ENCODE assay signal across 13 mouse cellular contexts in the genomic region with DNA sequence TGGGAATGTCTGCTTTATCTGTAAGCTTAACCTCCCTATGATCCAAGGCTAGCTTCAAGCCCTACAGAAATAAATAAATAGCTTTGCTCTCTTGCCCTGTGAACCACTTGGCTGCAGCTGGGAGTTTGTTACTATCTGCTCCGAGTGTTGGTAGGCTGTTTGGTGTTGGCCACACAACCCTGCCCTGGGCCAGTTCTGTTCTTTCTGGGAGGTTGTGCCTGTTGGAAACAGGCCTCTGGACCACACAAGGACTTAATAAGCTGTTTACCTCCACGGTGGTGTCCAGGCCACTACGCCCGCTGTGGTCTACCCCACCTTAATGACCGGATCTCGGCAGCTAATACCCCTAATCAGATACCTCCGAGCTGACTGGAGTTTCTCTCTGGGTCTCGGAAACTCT.
DNase-seq lines count a peak whose midpoint lies in the region; ATAC-seq lines count a peak whose summit lies in the region.
"Had no signal": no experiment of that assay in that cellular context is flagged by ENCODE, and none has a peak within 500 bp of the region (broad histone marks: within the 10 kb centered on the region; RNA-seq: fewer than 3 reads in every experiment).

No protein-coding gene starts in this region.

- no peaks in the 10 kb centered on the region; the same call in 1 of the 2 replicates for H3K27me3 ChIP-seq in kidney, embryonic 16.5 days (ENCODE audit: insufficient read depth, low read length)

- no peak overlapping the region; the same call in 1 of the 2 replicates for H3K4me2 ChIP-seq in kidney, embryonic 16.5 days (replicated peaks; ENCODE audit: low read depth, low read length)
- H3K4me2 ChIP-seq: hindbrain, embryonic 14.5 days; liver, embryonic 15.5 days; midbrain, embryonic 11.5 days had no signal

- no peak overlapping the region for H3K9ac ChIP-seq in kidney, embryonic 16.5 days (replicated peaks; ENCODE audit: low read length)
- H3K9ac ChIP-seq: hindbrain, embryonic 14.5 days; liver, embryonic 15.5 days had no signal

- H3K36me3 ChIP-seq in kidney, embryonic 16.5 days (ENCODE audit: insufficient read depth, low read length) = no peaks in the 10 kb centered on the region
- H3K36me3 ChIP-seq: liver, embryonic 15.5 days had no signal

- no peak overlapping the region for H3K4me3 ChIP-seq in kidney, embryonic 16.5 days (ENCODE audit: low read length)
- H3K4me3 ChIP-seq: liver, embryonic 15.5 days had no signal

- peaks cover 32% of the 10 kb centered on the region for H3K4me1 ChIP-seq in kidney, embryonic 16.5 days (ENCODE audit: insufficient read depth, low read length)
- H3K4me1 ChIP-seq: liver, embryonic 15.5 days had no signal

- ATAC-seq in kidney, embryonic 16.5 days (ENCODE audit: low FRiP score, low TSS enrichment) = 0 out of 2 replicates have a peak, but pooled peaks have one; percentile 9

- DNase-seq in kidney, adult 11 months = no peak
- DNase-seq in adipocyte (ENCODE audit: low spot score) = peak; percentile 20
- peak; percentile 49 for DNase-seq in embryo, embryonic 9.5 days (ENCODE audit: extremely low spot score)
- peak; percentile 47 for DNase-seq in lung, postnatal 10 days
- DNase-seq in thymus, postnatal 36 days = no peak
- DNase-seq in layer of hippocampus, postnatal 10 days (ENCODE audit: low spot score in 2 of 2) = no peak
- no peak for DNase-seq in spleen, postnatal 14 days (ENCODE audit: low spot score in 2 of 2)
- DNase-seq: adrenal gland, adult 8-10 months; layer of hippocampus, adult 9-11 months had no signal

- no peaks in the 10 kb centered on the region for H3K9me3 ChIP-seq in kidney, embryonic 16.5 days (ENCODE audit: low read length)
- H3K9me3 ChIP-seq: liver, embryonic 15.5 days had no signal

- WGBS in kidney, embryonic 16.5 days = 34% methylated on average over 8 of the region's 8 CpGs

- H3K27ac ChIP-seq in kidney, embryonic 16.5 days (ENCODE audit: low read length) = peak overlapping the region; percentile 73
- H3K27ac ChIP-seq: hindbrain, embryonic 14.5 days; liver, embryonic 15.5 days had no signal

Comparison
In these comparisons a context has a peak if more than half of its experiments do, and no peak if none do; other contexts are left out.
1. DNase-seq: peak in adipocyte (single experiment), embryo, embryonic 9.5 days (single experiment) and lung, postnatal 10 days (single experiment); none in kidney, adult 11 months (single experiment), thymus, postnatal 36 days (0 of 2), layer of hippocampus, postnatal 10 days (0 of 2) and spleen, postnatal 14 days (0 of 2).